Mouse (Mus musculus): ENCODE results near the gene Ddx27.

Gene Ddx27

GRCm38 (mm10) chr2:167030507-167030906 is 15.5 kb downstream of the Ddx27 start:
- DNase-seq: no peak

- DNase-seq: no peak
Measured at GRCm38 (mm10) chr2:167037710-167038109, 22.7 kb downstream of the Ddx27 start.

- no peak for DNase-seq
Measured at GRCm38 (mm10) chr2:167038297-167038696, 23.3 kb downstream of the Ddx27 start.

- no peak for DNase-seq
Measured at GRCm38 (mm10) chr2:167038716-167039115, 23.7 kb downstream of the Ddx27 start.

GRCm38 (mm10) chr2:167039386-167039785 is 24.4 kb downstream of the Ddx27 start:
- no peak for DNase-seq

GRCm38 (mm10) chr2:167043400-167044121 is 28.6 kb downstream of the Ddx27 start:
- no peak for DNase-seq

- no peak for DNase-seq
Measured at GRCm38 (mm10) chr2:167048223-167048622, 33.2 kb downstream of the Ddx27 start.

- no peak for DNase-seq
Measured at GRCm38 (mm10) chr2:167048698-167049358, 33.8 kb downstream of the Ddx27 start.

- DNase-seq: no peak
Measured at GRCm38 (mm10) chr2:167053127-167053844, 38.3 kb downstream of the Ddx27 start.

- DNase-seq: no peak
Measured at GRCm38 (mm10) chr2:167055386-167055785, 40.4 kb downstream of the Ddx27 start.

GRCm38 (mm10) chr2:167056210-167056941 is 41.4 kb downstream of the Ddx27 start:
- no peak for DNase-seq

- DNase-seq: no peak
Measured at GRCm38 (mm10) chr2:167056942-167057323, 41.9 kb downstream of the Ddx27 start.

- no peak for DNase-seq
Measured at GRCm38 (mm10) chr2:167058201-167058600, 43.2 kb downstream of the Ddx27 start.

GRCm38 (mm10) chr2:167058814-167059387 is 43.9 kb downstream of the Ddx27 start:
- DNase-seq: no peak

GRCm38 (mm10) chr2:167059536-167059935 is 44.5 kb downstream of the Ddx27 start:
- DNase-seq: no peak

- DNase-seq: no peak
Measured at GRCm38 (mm10) chr2:167059960-167060359, 45.0 kb downstream of the Ddx27 start.

- no peak for DNase-seq
Measured at GRCm38 (mm10) chr2:167060360-167060759, 45.4 kb downstream of the Ddx27 start.

GRCm38 (mm10) chr2:167060761-167061160 is 45.8 kb downstream of the Ddx27 start:
- DNase-seq: no peak

GRCm38 (mm10) chr2:167061381-167062034 is 46.5 kb downstream of the Ddx27 start:
- DNase-seq: no peak

- peak; percentile 92 for DNase-seq
Measured at GRCm38 (mm10) chr2:167062497-167062911, 47.5 kb downstream of the Ddx27 start.

GRCm38 (mm10) chr2:167062965-167063880 is 48.2 kb downstream of the Ddx27 start, which contains the start of gene Znfx1:
Znfx1 (minus strand) TSS chr2:167063015.
- peak; percentile 95 for DNase-seq

All from right cerebral cortex, adult 18-20 months (tissue).